Mouse (Mus musculus): ENCODE results near the gene Ctrb1.

DNA sequence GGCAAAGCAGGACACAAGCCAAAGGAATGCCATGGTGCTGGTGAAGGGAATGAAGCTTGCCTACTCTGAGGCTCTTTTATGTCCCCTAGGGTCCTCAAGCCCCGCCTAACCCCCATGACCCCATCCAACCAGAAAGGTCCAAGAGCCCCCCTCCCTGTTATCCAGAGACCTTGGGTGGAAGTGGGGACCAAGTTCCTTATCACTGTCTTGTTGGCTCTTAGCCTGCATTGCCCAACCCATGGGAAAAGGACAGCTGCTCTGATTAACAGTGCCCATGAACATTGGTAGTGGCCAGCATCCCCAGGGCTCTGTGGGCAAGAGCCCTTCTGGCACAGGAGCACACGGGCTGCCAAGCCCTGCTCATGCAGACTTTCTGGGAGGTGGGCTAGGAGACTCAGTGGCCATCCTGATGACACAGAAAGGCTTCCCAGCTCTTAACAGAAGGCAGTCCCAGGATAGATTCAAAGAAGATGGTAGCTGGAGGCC lies at the start of gene Ctrb1:
- no peak for TF ChIP-seq CTCF (IDR thresholded peaks at IDR 0.05; ENCODE audit: low read depth)
- no peak for TF ChIP-seq EP300 (IDR thresholded peaks at IDR 0.05; ENCODE audit: low read depth)

All from liver, postnatal 0 days (tissue).